In genomic region chr1:21499815-21500534, GRCm38 (mm10) we compare ENCODE assay signal across 19 mouse cellular contexts.
DNase-seq lines count a peak whose midpoint lies in the region; ATAC-seq and TF ChIP-seq lines count a peak whose summit lies in the region.
"Had no signal": no experiment of that assay in that cellular context is flagged by ENCODE, and none has a peak within 500 bp of the region (broad histone marks: within the 10 kb centered on the region; RNA-seq: fewer than 3 reads in every experiment).

No protein-coding gene starts in this region.

- no peaks in the 10 kb centered on the region for H3K4me1 ChIP-seq in forebrain, postnatal 0 days (ENCODE audit: insufficient read depth)
- no peaks in the 10 kb centered on the region for H3K4me1 ChIP-seq in forebrain, embryonic 16.5 days (replicated peaks; ENCODE audit: control insufficient read depth, insufficient read depth, low read length)
- no peaks in the 10 kb centered on the region for H3K4me1 ChIP-seq in lung, embryonic 14.5 days (ENCODE audit: insufficient read depth)
- no peaks in the 10 kb centered on the region for H3K4me1 ChIP-seq in olfactory bulb, adult 2 months (ENCODE audit: control insufficient read depth, insufficient read depth, low read length)
- H3K4me1 ChIP-seq in hindbrain, postnatal 0 days (ENCODE audit: insufficient read depth, low read length), result no peaks in the 10 kb centered on the region

- H3K9me3 ChIP-seq in forebrain, postnatal 0 days (ENCODE audit: low read length), result no peaks in the 10 kb centered on the region
- H3K9me3 ChIP-seq in forebrain, embryonic 16.5 days (ENCODE audit: control insufficient read depth, low read length), result no peaks in the 10 kb centered on the region
- H3K9me3 ChIP-seq in lung, embryonic 14.5 days (ENCODE audit: low read depth, low read length), result no peaks in the 10 kb centered on the region
- H3K9me3 ChIP-seq in hindbrain, postnatal 0 days (ENCODE audit: low read length), result no peaks in the 10 kb centered on the region

- ATAC-seq in forebrain, postnatal 0 days, result no peak
- no peak for ATAC-seq in forebrain, embryonic 16.5 days
- ATAC-seq in lung, embryonic 14.5 days (ENCODE audit: insufficient read depth), result no peak
- no peak for ATAC-seq in hindbrain, postnatal 0 days

- WGBS in forebrain, postnatal 0 days, result 36% methylated on average over 10 of the region's 10 CpGs
- 37% methylated on average over 10 of the region's 10 CpGs for whole genome bisulfite sequencing in forebrain, embryonic 16.5 days
- 15% methylated on average over 10 of the region's 10 CpGs for WGBS in lung, embryonic 14.5 days
- 27% methylated on average over 10 of the region's 10 CpGs for WGBS in olfactory bulb, adult 2 months
- 51% methylated on average over 10 of the region's 10 CpGs for WGBS in hindbrain, postnatal 0 days

- peak; percentile 9 for DNase-seq in forebrain, postnatal 0 days
- DNase-seq in lung, embryonic 14.5 days, result peak; percentile 23
- no peak for DNase-seq in lung, postnatal 14 days
- peak; percentile 45 for DNase-seq in brain, embryonic 14.5 days (ENCODE audit: low read depth)
- no peak for DNase-seq in hindbrain, postnatal 0 days (ENCODE audit: low spot score)
- no peak for DNase-seq in urinary bladder, adult 18-20 months (ENCODE audit: low spot score in 2 of 2)
- DNase-seq: adrenal gland, postnatal 10 days; cerebellum, adult 9-11 months; embryo, embryonic 11 days; heart, adult 11 months; kidney, adult 8-10 months; liver; lung, adult 2 months; spleen, adult 18-20 months; thymus, postnatal 25 days had no signal

- H3K4me2 ChIP-seq in forebrain, postnatal 0 days (ENCODE audit: low read depth), result no peak overlapping the region
- H3K4me2 ChIP-seq in forebrain, embryonic 16.5 days (ENCODE audit: low read length), result no peak overlapping the region
- H3K4me2 ChIP-seq in lung, embryonic 14.5 days, result 0 out of 2 replicates have a peak overlapping the region, but pooled peaks have one; percentile 3
- no peak overlapping the region for H3K4me2 ChIP-seq in hindbrain, postnatal 0 days (ENCODE audit: low read depth, low read length)
- H3K4me2 ChIP-seq: hindbrain, embryonic 14.5 days had no signal

- no peaks in the 10 kb centered on the region for H3K27me3 ChIP-seq in forebrain, postnatal 0 days (ENCODE audit: insufficient read depth, low read length)
- H3K27me3 ChIP-seq in forebrain, embryonic 16.5 days (replicated peaks; ENCODE audit: control insufficient read depth, insufficient read depth, low read length), result no peaks in the 10 kb centered on the region
- H3K27me3 ChIP-seq in lung, embryonic 14.5 days (ENCODE audit: insufficient read depth, low read length), result no peaks in the 10 kb centered on the region
- no peaks in the 10 kb centered on the region for H3K27me3 ChIP-seq in hindbrain, postnatal 0 days (ENCODE audit: insufficient read depth, low read length)

- no peaks in the 10 kb centered on the region for H3K36me3 ChIP-seq in forebrain, postnatal 0 days (ENCODE audit: insufficient read depth)
- H3K36me3 ChIP-seq in forebrain, embryonic 16.5 days (ENCODE audit: control insufficient read depth, insufficient read depth), result no peaks in the 10 kb centered on the region
- H3K36me3 ChIP-seq in lung, embryonic 14.5 days (ENCODE audit: insufficient read depth), result no peaks in the 10 kb centered on the region
- H3K36me3 ChIP-seq in hindbrain, postnatal 0 days (ENCODE audit: insufficient read depth, low read length), result no peaks in the 10 kb centered on the region

- TF ChIP-seq POLR2A in brain, embryonic 14.5 days (IDR thresholded peaks at IDR 0.05; ENCODE audit: borderline replicate concordance, extremely low read depth, insufficient read depth, insufficient read length, poor library complexity, severe bottlenecking), result no peak
- no peak for TF ChIP-seq POLR2A in olfactory bulb, adult 2 months (IDR thresholded peaks at IDR 0.05; ENCODE audit: insufficient read depth, low read depth, low read length)

- no peak for TF ChIP-seq CTCF in forebrain, postnatal 0 days (IDR thresholded peaks at IDR 0.05; ENCODE audit: low read depth)
- no peak for TF ChIP-seq CTCF in lung, embryonic 14.5 days (IDR thresholded peaks at IDR 0.05; ENCODE audit: low read depth)
- TF ChIP-seq CTCF in brain, embryonic 14.5 days (IDR thresholded peaks at IDR 0.05; ENCODE audit: borderline replicate concordance, extremely low read depth, insufficient read depth, insufficient read length), result no peak
- TF ChIP-seq CTCF in olfactory bulb, adult 2 months (IDR thresholded peaks at IDR 0.05; ENCODE audit: insufficient read depth, low read depth, low read length), result no peak
- TF ChIP-seq CTCF in hindbrain, postnatal 0 days (IDR thresholded peaks at IDR 0.05; ENCODE audit: low read depth), result no peak

- H3K27ac ChIP-seq in forebrain, postnatal 0 days (ENCODE audit: low read depth, low read length), result no peak overlapping the region
- H3K27ac ChIP-seq in forebrain, embryonic 16.5 days (ENCODE audit: low read length), result no peak overlapping the region
- no peak overlapping the region for H3K27ac ChIP-seq in lung, embryonic 14.5 days (ENCODE audit: low read depth)
- peak overlapping the region; percentile 82 for H3K27ac ChIP-seq in olfactory bulb, adult 2 months (ENCODE audit: insufficient read depth, low read depth, low read length)
- no peak overlapping the region for H3K27ac ChIP-seq in hindbrain, postnatal 0 days
- H3K27ac ChIP-seq: hindbrain, embryonic 14.5 days; layer of hippocampus, adult 2 months had no signal

- no peak overlapping the region for H3K9ac ChIP-seq in forebrain, postnatal 0 days
- H3K9ac ChIP-seq in forebrain, embryonic 16.5 days (replicated peaks; ENCODE audit: low read depth, low read length), result no peak overlapping the region
- no peak overlapping the region for H3K9ac ChIP-seq in lung, embryonic 14.5 days
- no peak overlapping the region for H3K9ac ChIP-seq in hindbrain, postnatal 0 days (replicated peaks; ENCODE audit: low read length)
- H3K9ac ChIP-seq: hindbrain, embryonic 14.5 days had no signal

- no peak overlapping the region for H3K4me3 ChIP-seq in forebrain, postnatal 0 days (ENCODE audit: low read depth, low read length)
- H3K4me3 ChIP-seq in forebrain, embryonic 16.5 days (replicated peaks; ENCODE audit: low read length), result no peak overlapping the region
- no peak overlapping the region for H3K4me3 ChIP-seq in lung, embryonic 14.5 days (ENCODE audit: low read depth, low read length)
- no peak overlapping the region for H3K4me3 ChIP-seq in olfactory bulb, adult 2 months (ENCODE audit: insufficient read depth, low read depth, low read length)
- no peak overlapping the region for H3K4me3 ChIP-seq in hindbrain, postnatal 0 days (ENCODE audit: low read length)
- H3K4me3 ChIP-seq: layer of hippocampus, adult 2 months had no signal

Comparison
In these comparisons a context has a peak if more than half of its experiments do, and no peak if none do; other contexts are left out.
1. DNase-seq: peak in forebrain, postnatal 0 days (single experiment), lung, embryonic 14.5 days (single experiment) and brain, embryonic 14.5 days (single experiment); none in lung, postnatal 14 days (single experiment), hindbrain, postnatal 0 days (single experiment) and urinary bladder, adult 18-20 months (0 of 2).